Mouse (Mus musculus) adrenal gland, adult (tissue): ENCODE measurements around the gene Tnfrsf4.
A peak's percentile ranks its signal among the peaks of the same experiment; 100 is the strongest.

ENCODE experiments used
- DNase-seq, 2 experiments: peaks; one replicate each; pipeline ENCODE4 v3.0.0; 2022 to 2023; ENCODE audit warnings: low spot score in 1 of 2; ENCODE audit not compliant: inconsistent age in 2 of 2

Gene Tnfrsf4

GRCm38 (mm10) chr4:156013637-156014036 is at the start of gene Tnfrsf4:
Gene Tnfrsf4 (plus strand): TSS chr4:156013843.
- peak in 1 of 2 experiments; percentile 36 for DNase-seq

GRCm38 (mm10) chr4:155964396-155964795 is 49.2 kb upstream of the Tnfrsf4 start:
- no peak for DNase-seq

DNA sequence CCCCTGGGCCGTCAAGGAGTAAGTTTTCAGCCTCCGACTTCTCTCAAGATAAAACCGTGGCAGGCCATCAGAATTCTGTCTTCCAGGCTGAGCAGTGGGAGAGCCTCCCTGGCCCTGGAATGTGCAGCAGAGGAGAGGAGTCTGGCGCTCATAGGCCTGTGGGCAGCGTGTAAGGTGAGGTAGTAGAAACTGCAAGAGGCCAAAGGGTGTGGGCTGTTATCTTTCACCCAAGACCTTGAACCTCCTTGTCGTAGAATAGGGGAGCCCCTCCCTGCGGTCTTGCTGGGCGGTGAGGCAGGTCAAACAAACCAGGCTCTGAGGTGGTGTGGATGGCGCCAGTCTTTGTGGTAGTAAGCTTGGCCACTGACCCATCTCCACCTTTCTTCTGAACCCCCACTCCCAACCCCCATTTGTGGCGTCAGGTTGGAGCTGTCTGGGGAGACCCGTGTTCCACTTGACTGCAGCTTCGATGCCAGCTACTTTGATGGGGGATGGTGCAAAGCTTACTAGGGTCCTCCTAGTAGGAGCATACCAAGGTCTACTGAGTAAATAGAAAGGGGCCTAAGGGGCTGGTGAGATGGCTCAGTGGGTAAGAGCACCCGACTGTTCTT is 44.5 kb upstream of the Tnfrsf4 start:
- no peak for DNase-seq

DNA sequence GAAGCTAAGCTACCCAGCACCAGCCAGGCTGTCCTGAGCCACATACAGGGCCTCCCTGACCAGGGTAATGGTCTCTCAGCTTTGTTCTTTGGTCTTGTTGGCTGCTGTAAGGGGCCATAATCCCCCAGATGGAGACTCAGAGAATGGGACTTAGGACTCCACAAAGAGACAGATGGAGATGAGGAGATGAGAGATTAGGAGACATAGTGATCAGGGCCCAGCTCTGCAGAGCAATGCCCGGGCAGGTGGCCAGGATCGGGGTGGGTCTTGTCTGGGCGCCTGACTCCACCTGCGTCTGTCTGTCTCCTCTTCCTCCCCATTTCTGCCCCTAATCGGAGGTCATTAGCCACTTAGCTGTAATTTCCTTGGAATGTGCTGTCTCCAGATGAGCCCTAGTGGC is 43.4 kb upstream of the Tnfrsf4 start:
- DNase-seq: no peak

DNA sequence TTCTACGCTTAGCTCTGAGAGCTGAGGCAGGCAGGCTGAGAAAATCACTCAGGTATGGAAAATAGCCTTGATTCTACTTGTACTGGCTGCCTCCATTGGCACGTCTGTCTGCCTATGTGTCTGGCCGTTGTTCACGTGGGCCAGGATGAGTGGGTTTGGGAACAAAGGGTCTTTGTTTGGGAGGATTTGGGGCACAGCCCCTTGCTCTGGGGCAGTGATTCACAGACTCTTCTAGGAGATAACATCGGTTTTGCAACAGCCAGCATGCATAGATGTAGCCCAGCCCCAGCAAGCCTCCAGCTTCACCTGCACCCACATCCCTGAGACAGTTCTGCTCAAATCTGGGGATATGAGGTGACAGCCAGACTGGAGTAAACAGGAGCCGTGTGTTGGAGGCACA is 41.0 kb upstream of the Tnfrsf4 start:
- DNase-seq: no peak

GRCm38 (mm10) chr4:155973239-155973638 is 40.4 kb upstream of the Tnfrsf4 start:
- DNase-seq: no peak

DNA sequence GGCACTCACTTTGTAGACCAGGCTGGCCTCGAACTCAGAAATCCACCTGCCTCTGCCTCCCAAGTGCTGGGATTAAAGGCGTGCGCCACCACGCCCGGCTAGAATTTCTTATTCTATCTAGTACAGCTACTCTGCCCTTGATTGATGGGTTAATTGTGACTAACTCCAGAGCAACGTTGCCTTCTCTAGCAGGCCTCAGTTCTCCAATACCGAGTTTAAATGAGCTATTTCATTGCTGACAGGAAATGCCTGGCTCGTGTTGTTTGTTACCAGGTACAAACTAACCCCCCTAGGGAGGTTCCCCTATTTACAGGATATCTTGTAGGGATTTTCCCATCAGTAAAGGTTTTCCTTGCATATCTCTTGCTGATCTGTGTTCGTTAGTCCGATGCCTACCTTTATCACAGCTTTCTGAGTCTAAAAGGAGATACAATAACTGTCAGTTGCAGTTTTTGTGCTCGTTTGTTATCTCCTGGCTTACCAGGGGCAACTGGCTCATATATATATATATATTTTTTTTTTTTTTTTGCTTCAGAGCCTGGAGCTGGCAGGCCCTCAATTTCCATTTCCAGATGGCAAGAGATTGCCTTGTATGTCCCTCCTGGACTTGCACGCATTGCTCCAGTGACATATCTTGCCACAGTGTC is 32.1 kb upstream of the Tnfrsf4 start:
- no peak for DNase-seq

- DNase-seq: no peak
These were observed 29.9 kb upstream of the Tnfrsf4 start for GRCm38 (mm10) chr4:155983788-155984187.

DNA sequence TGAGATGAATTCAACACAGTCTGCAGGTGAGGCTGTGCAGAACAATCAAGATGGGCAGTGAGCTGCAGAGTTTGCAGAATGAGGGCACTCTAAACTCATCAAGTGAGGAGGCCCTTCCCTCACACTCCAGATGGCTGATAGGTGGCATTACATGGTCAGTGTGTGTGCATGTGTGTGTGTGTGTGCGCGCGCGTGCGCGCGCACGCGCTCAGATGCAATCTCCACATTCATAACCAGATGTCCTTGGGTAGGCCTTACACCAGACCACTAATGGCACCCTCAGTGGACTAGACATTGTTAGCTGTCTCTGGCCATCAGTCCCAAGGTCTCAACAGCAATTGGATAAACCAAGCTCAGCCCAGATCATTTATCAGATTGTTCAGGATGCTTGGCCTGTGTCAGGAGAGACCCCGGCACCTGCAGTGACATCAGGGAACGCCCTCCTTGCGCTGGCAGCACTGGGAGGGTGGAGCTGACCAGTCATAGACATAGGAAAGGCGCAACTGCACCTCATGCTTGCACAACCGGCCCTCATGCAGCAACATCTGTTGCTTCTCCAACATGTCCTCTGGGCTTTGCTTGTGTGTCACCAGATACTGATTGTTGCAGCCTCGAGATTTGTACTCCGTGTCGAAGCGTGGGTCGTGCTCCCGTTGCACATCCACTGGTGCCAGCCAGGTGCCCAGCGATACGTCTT is 22.3 kb upstream of the Tnfrsf4 start:
- no peak for DNase-seq

GRCm38 (mm10) chr4:155991908-155992230 is 21.8 kb upstream of the Tnfrsf4 start:
- DNase-seq: no peak

DNA sequence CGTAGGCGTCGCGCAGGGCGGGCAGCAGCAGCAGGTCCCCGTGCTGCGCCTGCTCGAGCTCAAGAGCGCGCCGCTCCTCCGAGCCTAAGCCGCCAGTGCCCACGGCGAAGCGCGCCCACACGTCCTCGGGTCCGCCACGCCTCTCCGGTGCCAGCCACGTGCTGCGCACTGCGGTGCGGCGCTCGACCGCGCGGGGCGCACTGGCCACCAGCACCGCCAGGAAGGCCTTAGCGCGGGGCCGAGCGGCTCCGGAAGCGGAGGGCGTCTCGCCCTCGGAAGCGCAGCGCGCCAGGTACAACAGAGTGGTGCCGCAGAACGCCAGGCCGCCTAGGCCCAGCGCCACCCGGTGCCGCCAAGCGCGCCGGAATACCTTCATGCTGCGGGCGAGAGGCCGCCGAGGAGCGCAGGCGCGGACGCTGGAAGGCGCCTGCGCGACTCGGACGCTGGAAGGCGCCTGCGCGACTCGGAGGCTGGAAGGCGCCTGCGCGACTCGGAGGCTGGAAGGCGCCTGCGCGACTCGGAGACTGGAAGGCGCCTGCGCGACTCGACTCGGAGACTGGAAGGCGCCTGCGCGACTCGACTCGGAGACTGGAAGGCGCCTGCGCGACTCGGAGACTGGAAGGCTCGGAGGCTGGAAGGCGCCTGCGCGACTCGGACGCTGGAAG is 21.3 kb upstream of the Tnfrsf4 start, which contains the start of the genes B3galt6 and Sdf4:
Gene B3galt6 (minus strand): TSS at position 409 of the 665 bp plus-strand sequence.
Gene Sdf4 (plus strand): TSS at position 632 of the 665 bp plus-strand sequence.
- DNase-seq: peak; percentile 91 to 96

DNA sequence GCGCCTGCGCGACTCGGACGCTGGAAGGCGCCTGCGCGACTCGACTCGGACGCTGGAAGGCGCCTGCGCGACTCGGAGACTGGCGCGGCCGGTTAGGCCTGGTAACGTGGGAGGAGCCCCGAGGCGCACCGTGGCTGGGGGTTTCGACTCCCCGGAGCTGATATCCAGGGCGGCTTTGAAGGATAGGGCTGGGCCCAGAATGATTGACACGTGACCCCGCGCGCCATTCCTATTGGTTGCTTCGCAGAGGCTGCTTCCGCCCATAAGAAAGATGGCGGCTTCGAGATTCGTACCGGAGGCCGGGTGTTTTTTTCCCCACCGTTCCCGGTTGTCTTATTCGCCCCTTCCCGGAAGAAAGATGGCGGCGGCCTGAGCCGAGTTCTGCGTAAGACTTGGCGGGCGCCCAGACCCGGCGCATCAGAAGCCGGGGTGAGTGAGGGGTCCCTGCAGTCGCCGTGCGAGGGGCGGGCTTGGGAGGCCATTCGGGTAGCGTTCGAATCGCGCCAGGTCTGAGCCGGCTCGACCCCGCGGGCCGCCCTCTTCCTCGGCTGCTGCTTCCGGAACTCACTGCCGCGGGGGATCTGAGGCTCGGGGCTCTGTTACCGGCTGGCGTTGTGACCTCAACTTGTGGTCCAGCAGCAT is 20.6 kb upstream of the Tnfrsf4 start:
- peak; percentile 97 to 100 for DNase-seq

DNA sequence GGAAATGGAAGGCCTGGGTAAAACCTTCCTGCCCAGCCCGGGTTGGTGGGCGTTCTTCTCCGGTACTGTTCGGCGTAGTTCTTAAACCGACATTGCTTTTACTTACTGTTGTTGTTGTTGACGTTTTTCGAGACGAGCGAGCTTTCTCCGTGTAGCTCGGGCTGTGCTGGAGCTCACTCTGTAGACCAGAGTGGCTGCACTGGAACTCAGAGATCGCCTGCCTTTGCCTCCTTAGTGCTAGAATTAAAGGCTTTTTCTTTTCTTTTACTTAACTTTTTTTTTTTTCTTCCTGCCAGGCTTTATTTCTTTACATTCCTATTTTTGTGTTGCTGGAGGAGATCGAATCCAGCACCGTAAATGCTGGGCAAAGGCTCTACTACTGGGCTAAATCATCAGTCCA is 20.0 kb upstream of the Tnfrsf4 start:
- DNase-seq: no peak

DNA sequence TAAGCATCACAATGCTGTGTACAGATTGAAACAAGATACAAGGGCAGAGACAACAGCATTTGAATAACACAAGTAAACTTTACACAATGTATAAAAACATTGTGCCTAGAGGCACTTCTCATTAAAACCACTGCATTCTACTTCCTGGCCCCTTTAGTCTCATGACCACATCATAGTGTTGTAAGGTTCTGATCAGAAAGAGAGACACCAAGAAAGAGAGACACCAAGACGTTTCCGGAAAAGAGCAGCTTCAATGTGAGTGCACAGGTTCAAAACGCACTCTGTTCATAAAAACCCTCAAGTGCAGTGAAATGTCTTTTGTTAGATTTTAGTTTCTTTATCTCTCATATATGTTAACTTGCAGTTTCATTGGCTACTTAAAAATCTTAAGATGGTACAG is 9.5 kb upstream of the Tnfrsf4 start:
- DNase-seq: no peak

- DNase-seq: no peak
These were observed 5.3 kb upstream of the Tnfrsf4 start for GRCm38 (mm10) chr4:156008369-156008768.

GRCm38 (mm10) chr4:156014436-156014835 is 793 bp downstream of the Tnfrsf4 start:
- DNase-seq: peak; percentile 70 to 81

- no peak for DNase-seq
These were observed 6.1 kb downstream of the Tnfrsf4 start for GRCm38 (mm10) chr4:156019771-156020170.

GRCm38 (mm10) chr4:156021381-156021780 is 7.7 kb downstream of the Tnfrsf4 start:
- DNase-seq: no peak

- DNase-seq: no peak
These were observed 8.3 kb downstream of the Tnfrsf4 start for GRCm38 (mm10) chr4:156021942-156022419.

GRCm38 (mm10) chr4:156023520-156023919 is 9.9 kb downstream of the Tnfrsf4 start:
- DNase-seq: no peak

GRCm38 (mm10) chr4:156024184-156024583 is 10.5 kb downstream of the Tnfrsf4 start:
- DNase-seq: no peak
